Mouse (Mus musculus) ES-E14 (cell line): ENCODE data around the gene Ncbp1. TPM values are rescaled to one million over a fixed set of nuclear protein-coding genes. Genes with fewer than 3 reads are reported as not detected.
A peak's percentile ranks its signal among the peaks of the same experiment; 100 is the strongest.

Experiments
- DNase-seq: peaks from one replicate; pipeline ENCODE4 v3.0.0-alpha.2; 2013; ENCODE audit warnings: low read depth, low spot score
- H3K27ac ChIP-seq: 2 replicates; pipeline ENCODE4 v1.5.1; 2012; ENCODE audit warnings: low read depth, mild to moderate bottlenecking, low read length, moderate library complexity, mixed read lengths; ENCODE audit not compliant: poor library complexity, insufficient read depth, severe bottlenecking
- H3K36me3 ChIP-seq: 2 replicates; pipeline ENCODE4 v1.6.1; 2012; ENCODE audit warnings: mild to moderate bottlenecking, low read length, moderate library complexity, mixed read lengths; ENCODE audit not compliant: control insufficient read depth, poor library complexity, insufficient read depth, severe bottlenecking
- H3K4me1 ChIP-seq, 2 experiments: fragments of 150-350 bp in 1 of 2; sonication (generic) in 1 of 2; 2 replicates each; pipeline ENCODE4 v1.6.1; 2012; ENCODE audit warnings: low read length in 2 of 2, mild to moderate bottlenecking in 1 of 2, mixed read lengths in 1 of 2; ENCODE audit not compliant: control insufficient read depth in 2 of 2, insufficient read depth in 2 of 2, poor library complexity in 1 of 2
- H3K4me3 ChIP-seq, 2 experiments: fragments of 150-350 bp in 1 of 2; sonication (generic) in 1 of 2; 2 replicates each; pipeline ENCODE4 v1.5.1; 2012; ENCODE audit warnings: low read length in 2 of 2, low read depth in 1 of 2, mild to moderate bottlenecking in 1 of 2, mixed read lengths in 1 of 2; ENCODE audit not compliant: insufficient read depth in 1 of 2, poor library complexity in 1 of 2, severe bottlenecking in 1 of 2
- H3K9ac ChIP-seq: 2 replicates; pipeline ENCODE4 v1.6.1; 2012; ENCODE audit warnings: low read depth, mild to moderate bottlenecking, low read length, mixed read lengths; ENCODE audit not compliant: poor library complexity, insufficient read depth, severe bottlenecking
- H3K9me3 ChIP-seq: fragments of 150-350 bp; sonication (generic); 2 replicates; pipeline ENCODE4 v1.6.1; 2012; ENCODE audit warnings: low read depth, mild to moderate bottlenecking, low read length; ENCODE audit not compliant: control insufficient read depth, insufficient read depth
- CHD2 ChIP-seq: IDR thresholded peaks from 2 replicates; pipeline ENCODE4 v1.6.1; 2014; ENCODE audit warnings: mild to moderate bottlenecking, low read depth, low read length, inconsistent platforms
- HCFC1 ChIP-seq: IDR thresholded peaks from 2 replicates; pipeline ENCODE4 v1.6.1; 2012; ENCODE audit warnings: low read length, inconsistent platforms, borderline replicate concordance; ENCODE audit not compliant: insufficient read depth
- MAFK ChIP-seq: IDR thresholded peaks from 2 replicates; pipeline ENCODE4 v1.6.1; 2014; ENCODE audit warnings: mild to moderate bottlenecking, low read depth, low read length, inconsistent platforms; ENCODE audit not compliant: insufficient read depth
- ZC3H11A ChIP-seq: IDR thresholded peaks from 2 replicates; pipeline ENCODE4 v1.6.1; 2012; ENCODE audit warnings: low read depth, mild to moderate bottlenecking, inconsistent platforms, low read length, borderline replicate concordance
- ZNF384 ChIP-seq: IDR thresholded peaks from 2 replicates; pipeline ENCODE4 v1.6.1; 2012; ENCODE audit warnings: low read depth, low read length, inconsistent platforms
- in situ Hi-C, 2 experiments: fragments of 600-800 bp; cut with MboI; formaldehyde crosslinking; loops; one replicate each; pipeline ENCODE4 v1.15.1; 2025; ENCODE audit warnings: low sequenced_read_pairs in 2 of 2, inconsistent platforms in 1 of 2; ENCODE audit not compliant: unreplicated experiment in 2 of 2
- total RNA-seq: library from RNA; depleted of rRNA; stranded (reverse); fragments of 300-350 nt; gene quantifications from 2 replicates; pipeline ENCODE4 v1.2.3, GENCODE M21; 2012

Ncbp1 gene
- total RNA-seq, 1 experiment = 80.1 TPM

GRCm38 (mm10) chr4:46177496-46177895 is 39.1 kb downstream of the Ncbp1 start:
- TF ChIP-seq HCFC1 (no peak), MAFK (no peak), ZNF384 (no peak), ZC3H11A (no peak), CHD2 (no peak)
- Histone ChIP-seq H3K9me3 (no peaks in the 10 kb centered on the region), H3K27ac (no peak overlapping the region), H3K9ac (no peak overlapping the region), H3K4me1 (peaks cover 0 to 10% of the 10 kb centered on the region in 2 experiments; a peak in 1 of 4 replicates), H3K4me3 (no peak overlapping the region), H3K36me3 (peaks cover 30% of the 10 kb centered on the region)
- in situ Hi-C loops = no loop called here
- DNase-seq = no peak

- no peak overlapping the region for H3K9ac ChIP-seq
- DNase-seq = no peak
- H3K9me3 ChIP-seq = no peaks in the 10 kb centered on the region
- H3K4me1 ChIP-seq = peaks cover 2 to 19% of the 10 kb centered on the region in 2 experiments; a peak in 1 of 4 replicates
- in situ Hi-C loops = no loop called here
- no peak overlapping the region for H3K4me3 ChIP-seq
- no peak for TF ChIP-seq HCFC1
- no peak for TF ChIP-seq CHD2
- no peak for TF ChIP-seq ZC3H11A
- no peak for TF ChIP-seq ZNF384
- TF ChIP-seq MAFK = no peak
- no peak overlapping the region for H3K27ac ChIP-seq
- H3K36me3 ChIP-seq = peaks cover 32% of the 10 kb centered on the region; the same call in 1 of the 2 replicates
These were observed 42.8 kb downstream of the Ncbp1 start for GRCm38 (mm10) chr4:46181168-46181567.

GRCm38 (mm10) chr4:46182181-46182580 is 43.8 kb downstream of the Ncbp1 start:
- H3K27ac ChIP-seq = no peak overlapping the region
- DNase-seq = no peak
- H3K4me3 ChIP-seq = no peak overlapping the region
- H3K9me3 ChIP-seq = no peaks in the 10 kb centered on the region
- H3K36me3 ChIP-seq = peaks cover 30% of the 10 kb centered on the region; the same call in 1 of the 2 replicates
- peaks cover 2 to 19% of the 10 kb centered on the region in 2 experiments; a peak in 1 of 4 replicates for H3K4me1 ChIP-seq
- in situ Hi-C loops = no loop called here
- no peak overlapping the region for H3K9ac ChIP-seq
- TF ChIP-seq HCFC1 (no peak), ZC3H11A (no peak), ZNF384 (no peak), MAFK (no peak), CHD2 (no peak)

- in situ Hi-C loops = no loop called here
- H3K36me3 ChIP-seq = peaks cover 24% of the 10 kb centered on the region; the same call in 1 of the 2 replicates
- DNase-seq = peak; percentile 29
- no peak overlapping the region for H3K4me3 ChIP-seq
- peaks cover 2 to 23% of the 10 kb centered on the region in 2 experiments; a peak in 1 of 4 replicates for H3K4me1 ChIP-seq
- TF ChIP-seq ZNF384 (no peak), MAFK (no peak), CHD2 (no peak), HCFC1 (no peak), ZC3H11A (no peak)
- H3K9ac ChIP-seq = peak overlapping the region; percentile 30
- H3K9me3 ChIP-seq = no peaks in the 10 kb centered on the region
- H3K27ac ChIP-seq = peak overlapping the region; percentile 14
These were observed 47.0 kb downstream of the Ncbp1 start for GRCm38 (mm10) chr4:46185423-46185822.

GRCm38 (mm10) chr4:46185890-46186289 is 47.5 kb downstream of the Ncbp1 start:
- in situ Hi-C loops = no loop called here
- Histone ChIP-seq H3K9ac (no peak overlapping the region), H3K4me3 (no peak overlapping the region), H3K36me3 (peaks cover 27% of the 10 kb centered on the region; the same call in 1 of the 2 replicates), H3K9me3 (no peaks in the 10 kb centered on the region), H3K27ac (no peak overlapping the region; the same call in 1 of the 2 replicates), H3K4me1 (peaks cover 2 to 23% of the 10 kb centered on the region in 2 experiments; a peak in 1 of 4 replicates)
- peak; percentile 41 for DNase-seq
- TF ChIP-seq CHD2 = peak; percentile 47; the same call in 1 of the 2 replicates
- TF ChIP-seq ZNF384 = no peak
